Mouse (Mus musculus): ENCODE measurements around the gene Tfap2c. TPM values are rescaled to one million over a fixed set of nuclear protein-coding genes. Genes with fewer than 3 reads are reported as not detected.

Tfap2c gene
- polyA plus RNA-seq, 1 experiment from 2014 or later = 6.3 TPM

GRCm38 (mm10) chr2:172597881-172598280 lies 48.5 kb downstream of the Tfap2c start:
- WGBS = 88% methylated on average over 9 of the region's 9 CpGs
- Histone ChIP-seq H3K36me3 (no peaks in the 10 kb centered on the region), H3K9me3 (replicated peaks) (no peaks in the 10 kb centered on the region), H3K4me3 (no peak overlapping the region), H3K4me1 (peaks cover 18% of the 10 kb centered on the region), H3K27ac (replicated peaks) (no peak overlapping the region), H3K27me3 (ENCODE audit: low read depth, poor library complexity, severe bottlenecking) (no peaks in the 10 kb centered on the region; the same call in 1 of the 2 replicates)
- no peak for DNase-seq (ENCODE audit: low spot score)

- 88% methylated on average over 3 of the region's 3 CpGs for WGBS
- Histone ChIP-seq H3K27ac (replicated peaks) (no peak overlapping the region), H3K4me3 (no peak overlapping the region), H3K27me3 (ENCODE audit: low read depth, poor library complexity, severe bottlenecking) (no peaks in the 10 kb centered on the region), H3K9me3 (replicated peaks) (no peaks in the 10 kb centered on the region), H3K4me1 (peaks cover 3% of the 10 kb centered on the region; the same call in 1 of the 2 replicates), H3K36me3 (no peaks in the 10 kb centered on the region)
- no peak for DNase-seq (ENCODE audit: low spot score)
These were observed 55.2 kb downstream of the Tfap2c start for GRCm38 (mm10) chr2:172604625-172605024.

- H3K27me3 ChIP-seq (ENCODE audit: low read depth, poor library complexity, severe bottlenecking) = no peaks in the 10 kb centered on the region
- no peaks in the 10 kb centered on the region for H3K9me3 ChIP-seq (replicated peaks)
- H3K4me3 ChIP-seq = no peak overlapping the region
- 60% methylated on average over 7 of the region's 7 CpGs for WGBS
- peaks cover 3% of the 10 kb centered on the region; the same call in 1 of the 2 replicates for H3K4me1 ChIP-seq
- H3K27ac ChIP-seq (replicated peaks) = no peak overlapping the region
- no peak for DNase-seq (ENCODE audit: low spot score)
- H3K36me3 ChIP-seq = no peaks in the 10 kb centered on the region
These were observed 56.2 kb downstream of the Tfap2c start for GRCm38 (mm10) chr2:172605642-172606041.

GRCm38 (mm10) chr2:172607710-172608109 lies 58.3 kb downstream of the Tfap2c start:
- peaks cover 6% of the 10 kb centered on the region for H3K27me3 ChIP-seq (ENCODE audit: low read depth, poor library complexity, severe bottlenecking)
- 77% methylated on average over 11 of the region's 11 CpGs for WGBS
- 0 out of 2 replicates have a peak overlapping the region, but pooled peaks have one; percentile 6 for H3K27ac ChIP-seq (replicated peaks)
- DNase-seq (ENCODE audit: low spot score) = no peak
- no peak overlapping the region for H3K4me3 ChIP-seq
- no peaks in the 10 kb centered on the region for H3K36me3 ChIP-seq
- H3K4me1 ChIP-seq = peaks cover 3% of the 10 kb centered on the region; the same call in 1 of the 2 replicates
- H3K9me3 ChIP-seq (replicated peaks) = no peaks in the 10 kb centered on the region

Other genes starting within 250 kb of the Tfap2c start
- 24.3 and 33.1 TPM in 2 replicates for gene Fam210b, start 204.0 kb upstream of the Tfap2c start, polyA plus RNA-seq (2016; fragmentation: Nextera tagmentation; extraction: Ambion mirVana)
- 196 and 221 TPM in 2 replicates for gene Aurka, start 179.1 kb upstream of the Tfap2c start, polyA plus RNA-seq (2016; fragmentation: Nextera tagmentation; extraction: Ambion mirVana)
- gene Cstf1, start 178.9 kb upstream of the Tfap2c start, polyA plus RNA-seq (2016; fragmentation: Nextera tagmentation; extraction: Ambion mirVana) = 51.0 and 58.0 TPM in 2 replicates
- 0.21 and 0.25 TPM in 2 replicates for gene Cass4, start 155.8 kb upstream of the Tfap2c start, polyA plus RNA-seq (2016; fragmentation: Nextera tagmentation; extraction: Ambion mirVana)
- 85.6 and 93.9 TPM in 2 replicates for gene Rtf2, start 109.0 kb upstream of the Tfap2c start, polyA plus RNA-seq (2016; fragmentation: Nextera tagmentation; extraction: Ambion mirVana)
- gene Gcnt7, start 91.0 kb upstream of the Tfap2c start, polyA plus RNA-seq (2016; fragmentation: Nextera tagmentation; extraction: Ambion mirVana) = 1.7 and 2.0 TPM in 2 replicates
- 0.17 and 0.53 TPM in 2 replicates for gene Fam209, start 77.1 kb upstream of the Tfap2c start, polyA plus RNA-seq (2016; fragmentation: Nextera tagmentation; extraction: Ambion mirVana)